Mouse (Mus musculus): ENCODE data around the gene Prr29. TPM values are rescaled to one million over a fixed set of nuclear protein-coding genes. Genes with fewer than 3 reads are reported as not detected.

Prr29 gene
- total and polyA plus RNA-seq, 3 experiments, result 0.61 TPM; not detected in 2

- TF ChIP-seq SIN3A (IDR thresholded peaks at IDR 0.05; ENCODE audit: low read length), result no peak
These were observed 48.9 kb upstream of the Prr29 start (continued) for GRCm38 (mm10) chr11:106316416-106316815.

DNA sequence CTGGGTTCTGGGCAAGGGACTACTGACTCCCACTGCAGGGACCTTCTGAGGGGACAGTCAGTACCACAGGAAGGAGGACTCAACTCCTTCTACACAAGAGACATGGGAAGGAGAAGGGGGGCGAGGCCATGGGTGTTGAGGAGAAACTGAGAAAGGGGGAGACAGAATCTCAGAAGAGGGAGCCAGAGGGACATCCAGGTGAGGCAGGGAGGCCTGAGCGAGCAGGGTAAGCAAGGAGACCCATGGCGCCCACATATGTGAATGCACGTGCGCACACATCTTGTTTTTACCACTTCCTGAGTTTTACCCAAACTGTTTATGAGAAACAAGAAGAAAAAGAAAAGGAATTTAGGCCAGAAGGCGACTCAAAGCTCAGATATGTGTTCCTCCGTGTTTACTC is 47.5 kb upstream of the Prr29 start:
- no peaks in the 10 kb centered on the region for H3K79me2 ChIP-seq (ENCODE audit: control insufficient read depth, insufficient read depth, low read length, poor library complexity)
- TF ChIP-seq TAL1 (IDR thresholded peaks at IDR 0.05; ENCODE audit: low read length) (no peak), ETS1 (IDR thresholded peaks at IDR 0.05; ENCODE audit: low read depth, low read length) (no peak), JUND (IDR thresholded peaks at IDR 0.05; ENCODE audit: low read depth, low read length) (no peak), TBP (IDR thresholded peaks at IDR 0.05; ENCODE audit: low read depth, low read length) (no peak), E2F4 (IDR thresholded peaks at IDR 0.05; ENCODE audit: borderline replicate concordance, low read depth, low read length) (no peak), MYB (IDR thresholded peaks at IDR 0.05; ENCODE audit: low read depth, low read length) (no peak), HCFC1 (IDR thresholded peaks at IDR 0.05; ENCODE audit: low read depth, low read length) (no peak), MAFK (IDR thresholded peaks at IDR 0.05; ENCODE audit: borderline replicate concordance, low read depth, low read length) (no peak), RCOR1 (IDR thresholded peaks at IDR 0.05; ENCODE audit: low read depth, low read length) (no peak), MAZ (IDR thresholded peaks at IDR 0.05; ENCODE audit: low read depth, low read length) (no peak), BHLHE40 (IDR thresholded peaks at IDR 0.05; ENCODE audit: borderline replicate concordance, low read depth, low read length) (no peak), ZMIZ1 (IDR thresholded peaks at IDR 0.05; ENCODE audit: low read depth, low read length) (no peak), MYC (IDR thresholded peaks at IDR 0.05; ENCODE audit: low read depth, low read length) (no peak), NELFE (IDR thresholded peaks at IDR 0.05; ENCODE audit: low read depth, low read length) (no peak), CHD2 (IDR thresholded peaks at IDR 0.05; ENCODE audit: low read length) (no peak), MAX (IDR thresholded peaks at IDR 0.05; ENCODE audit: low read length) (no peak), ZNF384 (IDR thresholded peaks at IDR 0.05; ENCODE audit: low read depth, low read length) (no peak)
- H3K4me1 ChIP-seq (ENCODE audit: control insufficient read depth in 1 of 2, insufficient read depth in 2 of 2, low read length in 2 of 2), result peaks cover 0 to 6% of the 10 kb centered on the region in 2 experiments; a peak in 1 of 4 replicates
- no peak for DNase-seq (ENCODE audit: low read depth, low spot score)
- H3K27ac ChIP-seq (ENCODE audit: control insufficient read depth, low read depth, low read length), result no peak overlapping the region
- H3K9ac ChIP-seq (ENCODE audit: control insufficient read depth, low read depth, low read length, poor library complexity, severe bottlenecking), result no peak overlapping the region
- H3K36me3 ChIP-seq (ENCODE audit: control insufficient read depth in 1 of 2, insufficient read depth in 2 of 2, low read length in 2 of 2), result no peaks in the 10 kb centered on the region
- no peaks in the 10 kb centered on the region; a peak in 3 of 4 replicates for H3K27me3 ChIP-seq (ENCODE audit: control insufficient read depth in 1 of 2, insufficient read depth in 2 of 2, low read length in 2 of 2)
- no peaks in the 10 kb centered on the region for H3K9me3 ChIP-seq (replicated peaks; ENCODE audit: insufficient read depth, low read length)
- no peak overlapping the region for H3K4me3 ChIP-seq (ENCODE audit: control insufficient read depth in 1 of 2, insufficient read depth in 1 of 2, low read depth in 2 of 2, low read length in 2 of 2)

Data from MEL (cell line).